Mouse (Mus musculus) thymus, postnatal 4 days (tissue): ENCODE data around the gene 1700074P13Rik.
"Not testable (repeated sequence)": the region's sequence is repeated elsewhere in the genome, so short reads cannot be mapped to it uniquely, and the experiment has no call there.

ENCODE experiments used
- DNase-seq: peaks from one replicate; pipeline ENCODE4 v3.0.0; 2021

Gene 1700074P13Rik

DNA sequence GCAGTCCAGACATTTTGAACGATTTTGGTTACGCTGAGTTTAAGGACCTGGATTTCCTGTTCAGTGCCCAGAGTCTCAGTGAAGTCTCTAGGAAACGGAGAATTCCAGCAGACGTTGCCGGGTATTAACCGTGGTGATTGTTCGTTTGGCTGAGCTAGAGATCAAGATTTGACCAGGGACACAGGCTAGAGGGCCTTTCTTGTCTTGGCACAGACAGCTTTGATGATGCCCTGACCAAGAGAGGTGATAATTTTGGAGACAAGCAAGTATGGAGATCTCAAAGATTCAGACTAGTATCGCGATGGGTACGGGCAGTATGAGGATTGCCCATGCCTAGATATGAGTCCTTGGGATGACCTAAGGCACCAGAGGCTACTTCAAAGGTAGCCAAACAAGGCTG lies at the start of gene 1700074P13Rik:
Gene 1700074P13Rik, minus strand, starts transcription at position 101 of the 400 bp plus-strand sequence.
- DNase-seq = no peak

DNA sequence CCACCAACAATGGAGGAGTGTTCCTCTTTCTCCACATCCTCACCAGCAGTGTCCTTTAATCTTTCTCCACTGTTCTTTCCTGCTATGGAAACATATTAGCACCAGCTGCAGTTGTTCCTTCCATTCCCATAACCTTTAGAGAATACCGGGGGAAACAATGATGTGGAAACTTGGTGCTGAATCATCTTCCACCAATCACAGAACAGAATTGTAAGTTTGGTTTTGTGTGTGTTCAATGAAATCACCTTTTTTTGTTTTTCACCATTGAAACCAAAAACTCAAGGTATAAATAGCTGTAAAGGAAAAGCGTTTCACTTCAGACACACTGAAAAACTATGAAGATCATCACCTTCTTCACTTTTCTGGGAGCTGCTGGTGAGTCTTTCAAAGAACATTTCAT lies 24.1 kb upstream of the 1700074P13Rik start, which contains the start of gene 1810009J06Rik:
Gene 1810009J06Rik, plus strand, starts transcription at position 301 of the 400 bp plus-strand sequence.
- not testable (repeated sequence) for DNase-seq

DNA sequence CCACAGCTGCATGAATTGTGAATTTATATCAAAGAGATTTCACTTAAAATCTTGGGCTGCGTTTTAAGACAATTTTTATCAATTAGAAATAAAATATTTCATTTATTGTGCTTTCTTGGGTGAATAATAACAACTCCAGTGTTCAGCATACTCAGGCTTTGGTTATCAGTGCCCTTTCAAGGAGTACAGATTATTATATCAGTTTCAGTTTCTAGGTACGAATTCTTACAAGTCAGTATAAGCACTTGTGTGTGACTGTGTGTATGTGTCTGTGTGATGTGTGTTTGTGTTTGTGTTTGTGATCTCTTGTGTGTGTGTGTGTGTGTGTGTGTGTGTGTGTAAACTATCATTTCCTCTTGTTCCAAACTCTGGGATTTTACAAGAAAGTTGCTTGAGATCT lies 13.4 kb upstream of the 1700074P13Rik start:
- no peak for DNase-seq

DNA sequence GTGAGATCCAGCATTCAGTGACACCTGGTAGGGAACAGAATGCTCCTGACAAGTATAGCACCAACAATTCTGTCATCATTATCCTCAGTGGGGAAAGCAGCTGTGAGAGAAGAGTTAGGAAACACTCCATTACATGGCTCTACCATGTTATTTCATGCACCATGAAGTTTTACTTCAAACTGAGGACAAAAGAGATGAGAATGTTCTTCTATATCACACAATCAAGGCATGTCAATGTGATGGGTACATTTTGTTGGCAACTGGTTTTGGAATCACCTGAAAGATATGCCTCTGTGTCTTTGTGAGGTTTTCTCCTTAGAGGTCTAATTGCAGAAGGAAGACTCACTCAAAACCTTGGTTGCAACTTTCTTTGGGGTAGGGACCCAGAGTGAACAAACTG lies 11.4 kb upstream of the 1700074P13Rik start, which contains the start of gene Gm4744:
Gene Gm4744, minus strand, starts transcription at position 101 of the 400 bp plus-strand sequence.
- DNase-seq = no peak

DNA sequence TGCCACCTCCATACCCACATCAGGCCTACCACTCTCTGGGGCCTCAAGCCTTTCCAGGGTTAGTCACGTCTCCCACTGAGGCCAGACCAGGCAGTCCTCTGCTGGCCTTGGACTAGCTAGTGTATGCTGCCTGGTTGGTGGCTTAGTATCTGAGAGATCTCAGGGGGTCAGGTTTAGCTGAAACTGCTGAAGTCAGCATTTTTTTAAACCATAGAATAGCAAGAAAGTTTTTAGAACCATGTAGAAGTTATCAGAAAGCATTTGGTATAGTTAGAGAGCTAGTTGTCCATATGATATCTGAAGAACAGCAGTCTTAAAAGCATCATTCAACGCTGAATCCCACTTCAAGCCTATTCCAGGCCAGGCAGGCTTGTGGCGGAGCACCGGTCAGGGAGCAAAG lies 20.4 kb downstream of the 1700074P13Rik start:
- no peak for DNase-seq

DNA sequence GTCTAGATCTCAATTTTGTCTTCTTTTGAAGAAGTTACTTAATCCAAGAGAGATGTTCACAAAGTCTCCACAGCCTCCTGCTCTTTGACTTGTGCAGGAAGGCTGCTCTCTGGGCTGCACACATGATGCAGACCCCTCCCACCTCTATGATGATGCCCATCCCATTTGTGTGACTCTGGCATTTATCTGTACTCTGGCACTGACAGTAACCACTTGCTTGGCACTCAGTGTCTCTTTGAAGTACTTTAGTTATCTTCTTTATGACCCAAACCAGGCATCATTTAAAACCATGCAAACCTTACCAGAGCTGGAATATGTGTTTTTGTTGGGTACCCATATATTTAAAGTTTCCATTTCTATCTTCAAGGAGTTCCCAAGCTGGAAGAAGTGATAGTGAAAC lies 40.1 kb downstream of the 1700074P13Rik start, which contains the start of gene Prss58:
Gene Prss58, minus strand, starts transcription at position 101 of the 400 bp plus-strand sequence.
- DNase-seq = no peak

DNA sequence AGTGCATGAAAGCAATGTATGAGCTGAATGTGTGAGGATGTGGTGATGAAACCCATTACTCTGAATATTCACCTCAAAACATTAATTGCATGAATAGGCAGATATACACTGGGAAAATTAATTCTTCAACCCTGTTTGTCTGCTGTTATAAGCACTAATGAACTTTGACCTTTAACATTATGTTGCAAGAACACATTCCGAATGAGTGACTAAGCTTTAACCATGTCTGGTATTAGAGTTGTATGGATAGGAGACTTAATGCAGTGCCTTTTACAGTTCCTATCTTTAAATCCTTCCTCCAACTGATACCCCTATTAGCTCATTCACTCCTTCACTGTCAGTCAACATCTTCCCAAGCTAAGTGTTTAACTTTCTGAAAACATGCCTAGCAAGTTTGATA lies 45.6 kb downstream of the 1700074P13Rik start:
- no peak for DNase-seq

DNA sequence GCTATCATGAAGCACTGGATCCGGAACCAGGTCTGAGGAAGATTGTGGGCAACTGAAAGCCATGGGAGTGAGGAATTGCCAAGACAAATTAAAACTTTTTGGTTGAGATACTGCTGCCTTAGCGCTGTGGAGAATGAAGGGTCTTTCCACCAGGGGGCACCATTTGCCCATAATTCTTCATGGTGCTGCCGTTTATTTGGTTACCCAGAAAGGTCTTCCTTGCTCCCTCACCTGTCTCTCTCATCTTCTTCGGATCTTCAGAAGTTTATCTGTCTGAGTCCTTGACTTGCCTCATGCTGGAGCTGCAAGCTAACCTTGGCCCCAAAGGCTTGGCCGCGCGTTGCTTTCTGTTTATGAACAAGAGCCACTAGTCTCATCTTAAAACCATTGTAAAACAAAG lies 46.8 kb downstream of the 1700074P13Rik start:
- DNase-seq = peak; percentile 80

DNA sequence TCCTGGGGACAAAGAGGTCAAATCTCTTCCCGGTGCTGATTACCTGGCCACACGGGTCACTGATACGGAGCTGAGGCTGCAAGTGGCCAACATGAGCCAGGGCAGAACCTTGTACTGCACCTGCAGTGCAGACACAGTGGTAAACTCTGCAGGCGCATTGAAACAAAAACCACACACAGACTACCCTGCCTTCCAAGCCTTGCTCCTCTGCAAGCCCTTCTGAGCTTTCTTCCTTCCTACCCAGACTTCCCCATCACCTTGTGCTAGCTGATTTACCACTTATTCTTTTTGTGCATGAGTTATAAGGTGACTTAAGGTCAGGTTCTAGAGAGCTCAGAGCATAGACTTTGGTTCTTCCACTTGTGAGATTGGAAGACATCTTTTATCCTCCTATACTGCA lies 48.6 kb downstream of the 1700074P13Rik start:
- DNase-seq = peak; percentile 11

DNA sequence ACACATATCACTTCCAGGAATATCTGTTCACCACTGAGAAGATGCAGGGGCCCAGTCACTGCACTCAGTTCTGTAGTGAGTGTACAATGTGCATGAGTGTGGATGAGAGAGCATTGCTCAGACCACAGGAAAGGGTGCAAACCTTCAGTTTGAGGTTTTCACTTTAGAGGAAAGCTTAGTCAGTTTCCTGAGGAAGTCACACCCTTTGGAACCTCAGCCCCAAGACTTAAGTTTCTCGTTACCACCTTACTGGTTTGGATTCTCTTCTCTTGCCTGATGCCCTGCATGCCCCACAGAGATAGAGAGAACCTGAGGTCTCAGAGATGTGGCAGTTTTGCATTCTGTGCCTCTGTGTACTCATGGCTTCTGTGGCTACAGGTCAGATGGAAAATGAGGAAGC lies 49.4 kb downstream of the 1700074P13Rik start:
- peak; percentile 9 for DNase-seq

DNA sequence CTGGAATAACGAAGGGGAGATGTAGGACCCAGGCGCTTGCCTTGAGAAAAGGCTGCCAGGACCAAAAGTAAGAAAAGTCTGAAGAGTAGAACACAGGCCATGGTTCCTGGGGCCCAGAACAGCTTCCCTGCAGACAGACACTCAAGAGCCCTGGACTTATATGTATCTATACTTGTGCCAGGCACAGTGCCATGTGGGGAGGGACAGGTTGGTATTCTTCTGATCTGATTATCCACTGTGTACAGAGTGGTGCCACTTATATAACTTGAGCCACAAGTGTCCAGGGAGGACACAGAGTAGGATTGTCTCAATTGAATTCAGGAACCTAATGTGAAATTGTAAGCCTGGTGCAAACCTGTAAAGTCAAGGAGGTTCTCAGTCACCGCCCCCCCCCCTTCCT lies 53.0 kb downstream of the 1700074P13Rik start, which contains the start of gene Moxd2:
Gene Moxd2, minus strand, starts transcription at position 101 of the 400 bp plus-strand sequence.
- DNase-seq = no peak
